Mouse (Mus musculus) hindbrain, embryonic 16.5 days (tissue): ENCODE measurements around the gene Nfkb1. TPM values are rescaled to one million over a fixed set of nuclear protein-coding genes. Genes with fewer than 3 reads are reported as not detected.

Source experiments
- ATAC-seq: fragments of 200-750 bp; cut with Nextera tagmentation; 2 replicates; pipeline ENCODE4 v1.8.0; 2017; ENCODE audit warnings: moderate TSS enrichment, moderate library complexity
- H3K27ac ChIP-seq: fragments of 300-500 bp; sonication (generic); 2 replicates; pipeline ENCODE4 v1.5.1; 2014; ENCODE audit warnings: low read depth, mild to moderate bottlenecking, control low read depth, low read length, moderate library complexity
- H3K27me3 ChIP-seq: fragments of 300-500 bp; sonication (generic); replicated peaks from 2 replicates; pipeline ENCODE4 v1.6.1; 2014; ENCODE audit warnings: low read length; ENCODE audit not compliant: control insufficient read depth, insufficient read depth
- H3K36me3 ChIP-seq: fragments of 300-500 bp; sonication (generic); 2 replicates; pipeline ENCODE4 v1.6.1; 2014; ENCODE audit warnings: mild to moderate bottlenecking, low read length, moderate library complexity, mixed read lengths; ENCODE audit not compliant: control insufficient read depth, insufficient read depth
- H3K4me1 ChIP-seq: fragments of 300-500 bp; sonication (generic); 2 replicates; pipeline ENCODE4 v1.6.1; 2014; ENCODE audit warnings: low read depth, low read length; ENCODE audit not compliant: control insufficient read depth, insufficient read depth
- H3K4me2 ChIP-seq: fragments of 300-500 bp; sonication (generic); 2 replicates; pipeline ENCODE4 v1.6.1; 2014; ENCODE audit warnings: mild to moderate bottlenecking, low read length, control low read depth, moderate library complexity
- H3K4me3 ChIP-seq: fragments of 300-500 bp; sonication (generic); 2 replicates; pipeline ENCODE4 v1.5.1; 2014; ENCODE audit warnings: mild to moderate bottlenecking, low read length, control low read depth, moderate library complexity
- H3K9ac ChIP-seq: fragments of 300-500 bp; sonication (generic); 2 replicates; pipeline ENCODE4 v1.6.1; 2014; ENCODE audit warnings: low read depth, mild to moderate bottlenecking, control low read depth, low read length, moderate library complexity
- H3K9me3 ChIP-seq: fragments of 300-500 bp; sonication (generic); 2 replicates; pipeline ENCODE4 v1.6.1; 2014; ENCODE audit warnings: mild to moderate bottlenecking, low read length, moderate library complexity; ENCODE audit not compliant: control insufficient read depth
- WGBS: fragments of 180-500 bp; shearing (Covaris S2); extraction: QIAGEN DNeasy Blood & Tissue Kit; methylation state at CpG from one replicate; pipeline ENCODE4 v1.1.7; 2014; 5-methylcytosine and 5-hydroxymethylcytosine counted together
- polyA plus RNA-seq: library from polyadenylated mRNA; unstranded; fragments of >200 nt; fragmentation: Nextera tagmentation; extraction: Ambion mirVana; gene quantifications from 2 replicates; pipeline ENCODE4 v1.2.1, GENCODE M21; 2015

Gene Nfkb1
- polyA plus RNA-seq, 1 experiment from 2014 or later = 7.5 TPM

DNA sequence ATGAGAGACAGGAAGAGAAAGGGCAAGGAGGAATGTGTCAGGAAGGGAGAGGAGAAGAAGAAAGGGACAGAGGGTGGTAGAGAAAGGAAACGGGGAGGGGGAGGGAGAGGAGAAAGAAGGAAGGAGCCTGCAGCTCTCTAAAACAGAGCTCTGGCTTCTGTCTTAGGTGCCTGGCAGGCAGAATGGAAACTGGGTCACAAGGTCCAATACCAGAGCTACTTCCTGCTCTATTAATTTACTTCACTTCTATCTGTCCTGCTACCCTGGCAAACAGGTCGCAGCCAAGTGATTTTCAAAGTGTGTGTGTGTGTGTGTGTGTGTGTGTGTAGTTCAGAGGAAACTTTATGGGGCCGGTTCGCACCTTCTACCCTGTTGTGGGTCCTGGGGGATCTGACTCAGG, 112.2 kb downstream of the Nfkb1 start:
- no peak for ATAC-seq
- H3K4me2 ChIP-seq = no peak overlapping the region
- H3K9ac ChIP-seq = no peak overlapping the region
- WGBS = 61% methylated on average over 4 of the region's 4 CpGs
- peaks cover 7% of the 10 kb centered on the region; the same call in 1 of the 2 replicates for H3K4me1 ChIP-seq
- H3K27ac ChIP-seq = no peak overlapping the region
- H3K27me3 ChIP-seq = no peaks in the 10 kb centered on the region
- H3K36me3 ChIP-seq = no peaks in the 10 kb centered on the region
- no peak overlapping the region for H3K4me3 ChIP-seq
- H3K9me3 ChIP-seq = no peaks in the 10 kb centered on the region

DNA sequence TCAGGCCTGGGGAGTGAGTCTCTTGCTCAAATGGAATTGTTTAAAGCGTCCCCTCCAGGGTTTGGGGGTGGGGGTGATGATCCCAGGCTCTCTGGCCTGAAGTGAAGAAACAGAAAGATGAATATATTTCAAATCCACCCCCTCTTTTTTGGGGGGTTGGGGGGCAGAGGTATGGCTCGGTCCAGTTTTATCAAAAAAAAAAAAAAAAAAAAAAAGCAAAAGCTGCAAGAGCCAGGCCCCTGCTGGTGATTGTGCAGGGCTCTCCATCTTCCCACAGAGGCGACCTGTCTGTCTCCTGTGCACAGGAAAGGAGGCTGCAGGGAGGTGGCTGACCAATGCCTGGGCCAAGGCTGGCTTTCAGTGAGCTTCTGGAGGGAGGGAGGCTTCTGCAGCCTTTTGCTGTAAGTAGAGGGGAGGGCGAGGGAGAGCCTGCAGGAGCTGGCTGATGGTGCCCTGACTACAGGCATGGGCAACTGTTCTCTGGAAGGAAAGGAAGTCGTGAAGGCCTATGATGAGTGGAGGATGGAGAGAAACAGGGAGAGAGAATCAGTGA, 112.7 kb downstream of the Nfkb1 start:
- H3K36me3 ChIP-seq = no peaks in the 10 kb centered on the region

DNA sequence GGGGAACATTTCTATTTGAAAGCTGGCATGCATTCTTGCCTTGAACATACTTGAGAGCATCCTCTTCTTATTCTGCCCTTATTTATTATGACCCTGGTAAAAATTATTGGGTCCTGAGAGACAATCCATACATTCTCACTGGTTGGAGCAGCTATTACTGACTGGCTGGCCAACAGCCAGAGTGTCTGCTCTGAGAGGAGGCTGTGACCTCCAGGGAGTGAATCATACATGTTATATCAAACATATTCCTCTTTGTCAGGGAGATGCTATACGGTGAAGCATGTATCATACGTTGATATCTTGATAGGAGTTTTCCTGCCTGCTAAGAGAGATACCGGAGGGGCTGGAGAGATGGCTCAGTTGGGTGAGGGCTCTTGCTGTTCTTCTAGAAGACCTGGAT, 116.2 kb downstream of the Nfkb1 start:
- H3K9me3 ChIP-seq = no peaks in the 10 kb centered on the region
- H3K36me3 ChIP-seq = no peaks in the 10 kb centered on the region
- H3K4me3 ChIP-seq = no peak overlapping the region
- H3K27me3 ChIP-seq = no peaks in the 10 kb centered on the region
- no peaks in the 10 kb centered on the region for H3K4me1 ChIP-seq
- ATAC-seq = no peak
- H3K4me2 ChIP-seq = no peak overlapping the region
- 90% methylated on average over 3 of the region's 3 CpGs for whole genome bisulfite sequencing
- no peak overlapping the region for H3K9ac ChIP-seq
- no peak overlapping the region for H3K27ac ChIP-seq

More for the DNA sequence above, 112.7 kb downstream of the Nfkb1 start:
- Histone ChIP-seq H3K4me3 (no peak overlapping the region), H3K4me2 (no peak overlapping the region), H3K9me3 (no peaks in the 10 kb centered on the region), H3K27ac (no peak overlapping the region), H3K9ac (no peak overlapping the region), H3K27me3 (no peaks in the 10 kb centered on the region), H3K4me1 (peaks cover 7% of the 10 kb centered on the region; the same call in 1 of the 2 replicates)
- no peak for ATAC-seq
- 49% methylated on average over 5 of the region's 5 CpGs for WGBS

DNA sequence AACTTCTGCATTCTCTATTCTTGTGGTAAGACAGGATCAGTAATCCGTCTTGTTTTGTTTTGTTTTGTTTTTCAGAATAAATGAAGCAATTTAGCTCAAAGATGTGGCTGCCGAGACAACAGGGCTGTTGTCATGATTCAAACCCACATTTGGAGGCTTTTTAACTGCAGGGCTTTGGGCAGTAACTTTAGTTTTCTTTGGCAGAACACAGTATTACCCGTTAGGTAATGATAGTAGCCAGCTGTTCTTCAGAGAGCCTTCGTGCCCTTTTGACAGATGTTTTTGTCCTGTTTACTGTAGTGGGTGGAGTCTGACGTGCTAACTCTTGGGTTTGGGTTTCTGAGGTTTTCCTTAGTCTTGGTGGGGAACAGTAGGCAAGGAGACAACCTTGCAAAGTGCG, 118.3 kb downstream of the Nfkb1 start:
- H3K4me3 ChIP-seq = no peak overlapping the region
- no peaks in the 10 kb centered on the region for H3K27me3 ChIP-seq
- ATAC-seq = no peak
- H3K27ac ChIP-seq = no peak overlapping the region
- no peaks in the 10 kb centered on the region for H3K4me1 ChIP-seq
- no peak overlapping the region for H3K4me2 ChIP-seq
- H3K36me3 ChIP-seq = no peaks in the 10 kb centered on the region
- no peaks in the 10 kb centered on the region for H3K9me3 ChIP-seq
- 64% methylated on average over 6 of the region's 6 CpGs for WGBS
- no peak overlapping the region for H3K9ac ChIP-seq

- Histone ChIP-seq H3K9me3 (no peaks in the 10 kb centered on the region), H3K27ac (no peak overlapping the region), H3K4me2 (no peak overlapping the region), H3K4me1 (no peaks in the 10 kb centered on the region), H3K36me3 (no peaks in the 10 kb centered on the region), H3K27me3 (no peaks in the 10 kb centered on the region), H3K4me3 (no peak overlapping the region), H3K9ac (no peak overlapping the region)
- ATAC-seq = no peak
- 73% methylated on average over 13 of the region's 13 CpGs for WGBS
Measured at GRCm38 (mm10) chr3:135571540-135571939, 119.8 kb downstream of the Nfkb1 start.

DNA sequence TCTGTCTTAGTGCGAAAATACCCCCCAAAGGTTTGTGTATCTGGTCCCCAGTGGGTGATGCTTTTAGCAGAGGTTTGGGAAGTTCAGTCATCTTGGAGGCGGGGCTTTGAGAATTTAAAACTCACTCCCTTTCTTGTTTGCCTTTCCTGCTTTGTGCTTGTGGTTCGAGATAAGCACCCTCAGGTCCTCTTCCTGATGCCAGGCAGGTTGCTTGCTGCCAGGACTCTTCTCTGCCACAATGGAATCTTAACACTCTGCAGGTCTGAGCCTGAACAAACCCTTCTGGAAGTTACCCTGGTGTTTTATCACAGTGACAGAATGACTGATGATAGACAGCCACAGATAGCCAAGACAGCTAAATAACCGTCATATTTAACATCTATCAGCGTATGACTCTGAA, 122.7 kb downstream of the Nfkb1 start:
- Histone ChIP-seq H3K36me3 (no peaks in the 10 kb centered on the region), H3K4me2 (no peak overlapping the region), H3K4me3 (no peak overlapping the region), H3K9ac (no peak overlapping the region), H3K9me3 (no peaks in the 10 kb centered on the region), H3K27me3 (no peaks in the 10 kb centered on the region), H3K4me1 (no peaks in the 10 kb centered on the region), H3K27ac (no peak overlapping the region)
- WGBS = 78% methylated on average over 5 of the region's 5 CpGs
- ATAC-seq = no peak

- WGBS = 77% methylated on average over 6 of the region's 6 CpGs
- no peak for ATAC-seq
- no peaks in the 10 kb centered on the region for H3K27me3 ChIP-seq
- H3K4me2 ChIP-seq = no peak overlapping the region
- no peak overlapping the region for H3K4me3 ChIP-seq
- H3K4me1 ChIP-seq = no peaks in the 10 kb centered on the region
- H3K27ac ChIP-seq = no peak overlapping the region
- H3K9me3 ChIP-seq = no peaks in the 10 kb centered on the region
- no peaks in the 10 kb centered on the region for H3K36me3 ChIP-seq
- H3K9ac ChIP-seq = no peak overlapping the region
Measured at GRCm38 (mm10) chr3:135567888-135568287, 123.5 kb downstream of the Nfkb1 start.

DNA sequence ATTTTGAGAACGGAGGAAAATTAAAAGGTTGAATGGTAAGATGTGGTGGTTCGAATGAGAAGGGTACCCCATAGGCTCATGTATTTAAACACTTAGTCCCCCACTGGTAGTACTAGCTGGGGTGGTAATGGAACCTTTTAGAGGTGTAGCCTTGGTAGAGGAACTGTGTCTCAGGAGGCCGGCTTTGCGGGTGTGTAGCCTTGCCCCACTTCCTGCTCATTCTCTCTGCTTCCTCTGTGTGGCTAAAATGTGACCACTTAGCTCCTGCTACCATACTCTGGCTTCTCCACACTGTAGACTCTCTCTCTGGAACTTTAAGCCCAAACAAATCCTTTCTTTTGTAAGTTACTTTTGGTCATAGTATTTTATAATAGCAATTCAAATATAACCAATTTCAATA, 126.0 kb downstream of the Nfkb1 start:
- 87% methylated on average over 4 of the region's 4 CpGs for WGBS
- H3K9me3 ChIP-seq = no peaks in the 10 kb centered on the region

DNA sequence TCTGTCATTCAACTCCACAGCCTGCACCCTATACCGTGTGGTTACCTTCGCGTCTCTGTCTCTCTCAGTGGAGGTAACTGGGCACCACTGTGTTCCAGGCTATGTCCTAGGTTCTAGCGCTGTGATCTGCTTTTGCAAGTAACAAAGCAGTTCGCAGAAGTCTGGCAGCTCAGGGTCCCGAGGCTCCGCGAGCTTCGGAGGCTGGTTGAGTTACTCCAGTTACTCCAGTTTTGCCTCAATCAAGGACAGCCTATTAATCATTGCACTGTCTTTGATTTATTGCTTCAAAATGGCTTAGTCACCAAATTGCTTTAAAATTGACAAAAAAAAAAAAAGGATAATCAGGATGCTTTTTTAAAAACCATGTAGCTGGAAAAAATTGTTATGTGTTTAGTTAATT, 126.6 kb downstream of the Nfkb1 start:
- ATAC-seq = no peak
- no peak overlapping the region for H3K27ac ChIP-seq
- no peaks in the 10 kb centered on the region for H3K36me3 ChIP-seq
- no peak overlapping the region for H3K9ac ChIP-seq
- no peak overlapping the region for H3K4me2 ChIP-seq
- H3K27me3 ChIP-seq = no peaks in the 10 kb centered on the region
- H3K4me3 ChIP-seq = no peak overlapping the region
- H3K4me1 ChIP-seq = no peaks in the 10 kb centered on the region
- WGBS = 91% methylated on average over 9 of the region's 9 CpGs
- no peaks in the 10 kb centered on the region for H3K9me3 ChIP-seq

More for the DNA sequence above, 126.0 kb downstream of the Nfkb1 start:
- Histone ChIP-seq H3K4me3 (no peak overlapping the region), H3K9ac (no peak overlapping the region), H3K27me3 (no peaks in the 10 kb centered on the region), H3K4me1 (no peaks in the 10 kb centered on the region), H3K27ac (no peak overlapping the region), H3K36me3 (no peaks in the 10 kb centered on the region), H3K4me2 (no peak overlapping the region)
- no peak for ATAC-seq
